Mouse (Mus musculus): ENCODE measurements around the gene Papss2. TPM values are rescaled to one million over a fixed set of nuclear protein-coding genes. Genes with fewer than 3 reads are reported as not detected.
"Not testable (repeated sequence)": the region's sequence is repeated elsewhere in the genome, so short reads cannot be mapped to it uniquely, and the experiment has no call there.

Papss2 gene
- total RNA-seq, 2 experiments from 2014 or later, result 14.5 to 15.4 TPM

DNA sequence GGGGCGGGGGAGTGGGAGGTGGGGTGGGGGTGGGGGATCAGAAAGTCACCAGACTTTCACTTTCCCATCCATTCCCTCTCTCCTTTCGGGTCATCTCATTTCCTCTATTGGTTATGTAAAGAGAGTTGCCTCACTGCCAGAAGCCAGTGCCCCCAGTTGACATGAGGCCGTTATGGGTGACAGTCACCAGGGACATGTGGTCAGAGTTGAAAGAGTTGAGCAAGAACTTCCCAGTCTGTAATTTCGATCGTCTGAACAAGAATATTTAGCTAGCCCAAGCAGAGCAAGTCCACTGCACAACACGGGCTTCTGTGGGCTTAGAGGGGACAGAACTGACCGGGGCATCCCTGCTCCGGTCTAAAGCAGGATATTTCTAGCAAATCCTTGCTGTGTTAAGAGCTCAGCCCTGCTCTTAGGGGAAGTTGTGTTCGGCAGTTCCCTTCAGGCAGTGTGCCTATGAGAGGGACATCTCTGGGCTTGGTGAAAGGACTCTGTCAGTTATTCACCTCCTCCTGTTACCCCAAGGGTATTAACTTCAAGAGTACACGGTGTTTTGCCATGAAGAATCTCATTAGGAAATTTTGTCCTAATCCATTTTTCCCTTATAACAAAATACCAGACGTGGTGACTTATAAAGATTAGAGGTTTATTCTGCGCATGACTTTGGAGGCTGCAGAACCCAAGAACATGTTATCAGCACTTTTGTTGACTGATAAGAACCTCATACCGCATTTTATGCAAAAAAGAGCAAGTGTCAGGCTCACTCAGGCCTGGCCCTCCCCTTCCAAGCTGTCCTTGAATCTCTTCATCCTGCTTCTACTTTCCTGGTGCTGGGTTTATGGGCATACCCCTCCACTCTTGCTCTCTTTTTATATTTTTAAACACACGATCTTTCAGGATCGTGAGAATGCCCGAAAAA lies 42.0 kb downstream of the Papss2 start:
- no peak for DNase-seq (ENCODE audit: low spot score in 2 of 2)

DNA sequence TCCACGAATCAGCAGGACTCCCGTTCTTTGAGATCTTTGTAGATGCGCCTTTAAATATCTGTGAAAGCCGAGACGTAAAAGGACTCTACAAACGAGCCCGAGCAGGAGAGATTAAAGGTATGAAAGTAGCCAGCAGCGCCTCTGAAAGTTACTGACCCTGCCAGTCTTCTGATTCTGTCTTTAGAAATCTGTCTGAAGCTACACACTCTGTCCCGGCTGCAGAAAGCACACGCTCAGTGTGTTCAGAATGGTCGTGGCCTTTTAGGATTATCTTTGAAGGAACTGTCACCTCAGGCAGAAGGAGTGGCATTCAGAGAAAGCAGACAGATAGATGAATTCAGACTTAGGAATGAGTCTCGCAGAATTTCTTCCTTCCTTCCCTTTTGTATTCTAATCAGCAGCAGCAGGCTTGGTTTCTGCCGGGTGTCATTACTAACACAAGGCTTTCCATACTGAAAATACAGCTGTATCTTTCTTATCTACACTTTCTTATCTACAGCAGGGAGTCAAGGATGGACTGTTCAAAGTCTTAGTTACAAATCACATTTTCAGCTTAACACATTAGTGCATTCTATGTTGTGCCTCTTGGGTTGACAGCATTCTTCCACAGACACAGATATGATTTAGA lies 42.8 kb downstream of the Papss2 start:
- no peak for DNase-seq (ENCODE audit: low spot score in 2 of 2)

DNA sequence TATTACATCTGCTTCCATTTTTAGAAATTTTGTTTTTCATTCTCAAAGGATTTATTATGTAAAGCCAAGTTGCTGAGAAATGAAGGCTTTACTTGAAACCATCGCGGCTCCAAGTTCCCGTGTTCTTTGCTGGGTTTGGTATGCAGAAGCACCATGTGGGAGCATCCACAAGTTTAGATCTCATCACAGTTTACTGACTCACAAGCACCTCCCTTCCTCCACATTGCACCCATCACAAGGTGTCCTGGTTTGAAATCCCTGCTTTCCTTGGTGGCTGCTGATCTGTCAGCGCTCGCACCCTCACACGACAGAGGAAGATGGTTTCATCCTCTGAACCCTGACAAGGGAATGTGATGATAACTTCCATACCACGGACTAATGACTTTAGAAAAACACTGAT lies 45.9 kb downstream of the Papss2 start:
- DNase-seq (ENCODE audit: low spot score in 2 of 2), result no peak

DNA sequence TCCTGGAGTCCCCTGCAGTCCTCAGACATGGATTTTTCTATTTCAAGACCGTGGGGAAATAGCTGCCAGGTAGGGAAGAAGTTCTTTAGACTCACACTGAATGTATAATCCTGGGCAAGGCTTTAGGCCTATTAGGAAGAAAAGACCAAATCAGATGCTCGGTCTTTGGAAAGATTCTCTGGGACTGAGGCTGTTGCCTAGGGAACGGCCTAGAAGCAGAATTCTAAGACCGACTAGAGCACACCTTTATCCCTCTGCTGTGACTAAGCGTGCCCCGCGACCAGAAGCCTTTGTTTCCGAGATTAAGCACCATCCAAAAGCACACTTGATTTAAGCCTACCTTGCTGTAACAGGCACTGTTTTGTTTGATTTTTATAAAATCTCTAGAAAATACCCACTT lies 46.4 kb downstream of the Papss2 start:
- DNase-seq (ENCODE audit: low spot score in 2 of 2), result no peak

DNA sequence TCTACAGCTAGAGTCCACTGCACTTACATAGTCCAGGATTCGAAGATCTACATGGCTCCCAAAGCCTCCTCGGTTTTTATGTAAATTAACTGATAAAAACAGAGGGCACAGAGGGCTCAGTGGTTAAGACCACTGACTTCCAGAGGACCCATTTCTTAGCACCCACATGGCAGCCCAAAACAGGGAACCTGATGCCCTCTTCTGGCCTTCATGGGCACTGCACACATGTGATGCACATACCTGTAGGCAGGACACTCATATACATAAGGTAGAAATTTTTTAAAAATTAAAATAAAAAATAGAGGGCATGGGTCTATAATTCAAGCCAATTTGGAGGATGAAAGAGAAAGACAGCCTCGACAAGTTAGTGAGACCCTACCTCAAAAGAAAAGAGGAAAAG lies 48.1 kb downstream of the Papss2 start:
- no peak for DNase-seq (ENCODE audit: low spot score in 2 of 2)

DNA sequence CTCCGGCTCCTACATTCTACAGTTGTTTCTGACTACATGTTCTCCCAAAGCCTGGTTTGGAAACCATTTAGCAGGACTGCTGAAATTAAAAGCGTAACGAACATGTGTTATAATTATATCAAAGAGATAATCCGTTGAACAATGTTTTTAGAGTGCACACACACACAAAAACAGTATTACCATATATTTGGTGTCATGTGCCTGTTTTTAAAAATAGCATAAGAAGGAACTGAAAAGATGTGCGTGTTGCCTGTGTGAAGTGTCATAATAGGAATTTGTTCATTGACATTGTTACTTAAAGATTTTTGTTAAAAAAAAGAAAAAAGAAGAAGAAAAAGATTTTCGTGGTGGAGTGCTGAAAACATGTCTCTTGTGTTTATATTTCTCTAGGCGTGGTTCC lies 50.3 kb downstream of the Papss2 start:
- no peak for DNase-seq (ENCODE audit: low spot score in 2 of 2)

DNA sequence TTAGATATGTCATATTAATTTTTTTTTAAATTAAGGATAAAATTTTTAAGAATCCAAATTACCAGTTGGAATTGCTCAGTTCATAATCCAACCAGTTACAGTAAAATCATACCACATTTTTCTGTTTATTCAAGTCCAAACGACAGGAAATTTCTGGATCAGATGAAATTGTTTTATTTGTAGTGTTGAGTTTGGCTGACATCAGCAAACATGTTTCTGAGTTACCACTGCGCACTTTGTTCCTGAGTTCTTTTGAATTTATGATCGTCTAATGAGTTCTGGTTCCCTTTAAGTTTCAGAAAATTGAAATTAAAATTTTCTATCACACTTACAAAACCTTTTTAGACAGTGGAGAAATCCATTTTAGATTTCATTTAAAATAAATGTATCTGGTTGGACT lies 50.8 kb downstream of the Papss2 start:
- no peak for DNase-seq (ENCODE audit: low spot score in 2 of 2)

DNA sequence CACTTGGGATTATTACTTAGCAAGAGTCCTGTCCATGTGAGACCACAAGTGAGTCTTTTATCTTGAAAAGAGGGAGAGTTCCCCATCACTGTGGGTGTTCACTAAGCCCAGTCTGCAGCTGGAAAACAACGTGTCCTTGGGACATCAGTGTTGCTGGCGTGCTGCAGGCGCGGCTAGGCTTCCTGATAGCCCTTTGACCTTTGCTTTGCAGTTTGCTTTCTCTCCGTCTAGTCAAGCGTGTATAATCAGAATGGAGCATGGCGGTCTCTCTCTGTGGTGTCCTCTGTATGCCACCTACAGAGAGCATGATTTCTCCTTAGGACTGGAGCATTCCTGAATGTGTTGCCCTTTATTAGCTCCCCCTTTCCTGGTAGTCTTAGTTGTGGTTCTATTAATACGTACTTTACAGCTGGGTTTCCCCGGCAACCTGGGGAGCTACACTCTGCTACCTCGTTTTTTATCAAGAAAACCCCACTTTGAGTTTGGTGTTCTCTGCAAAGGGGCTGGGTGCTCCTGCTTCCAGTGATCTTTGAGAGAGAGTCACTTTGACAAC lies 52.5 kb downstream of the Papss2 start:
- no peak for DNase-seq (ENCODE audit: low spot score in 2 of 2)

DNA sequence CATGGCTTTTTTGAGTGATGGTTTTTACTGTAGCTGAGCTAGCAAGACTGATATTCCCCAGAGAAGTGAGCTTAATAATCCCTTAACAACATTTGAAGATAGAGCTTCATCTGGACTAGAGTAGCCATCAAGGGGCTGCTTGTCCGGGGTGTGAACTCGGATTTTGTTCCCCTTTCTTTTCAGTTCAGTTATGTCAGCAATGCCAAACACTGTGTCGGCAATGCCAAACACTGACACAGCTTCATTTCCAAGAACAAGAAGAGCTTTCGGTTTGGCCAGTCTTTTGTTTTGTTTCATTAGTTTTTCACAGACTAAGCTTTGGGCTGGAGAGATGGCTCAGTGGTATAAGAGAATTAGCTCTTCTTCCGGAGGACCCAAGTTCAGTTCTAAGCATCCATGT lies 55.5 kb downstream of the Papss2 start:
- no peak for DNase-seq (ENCODE audit: low spot score in 2 of 2)

DNA sequence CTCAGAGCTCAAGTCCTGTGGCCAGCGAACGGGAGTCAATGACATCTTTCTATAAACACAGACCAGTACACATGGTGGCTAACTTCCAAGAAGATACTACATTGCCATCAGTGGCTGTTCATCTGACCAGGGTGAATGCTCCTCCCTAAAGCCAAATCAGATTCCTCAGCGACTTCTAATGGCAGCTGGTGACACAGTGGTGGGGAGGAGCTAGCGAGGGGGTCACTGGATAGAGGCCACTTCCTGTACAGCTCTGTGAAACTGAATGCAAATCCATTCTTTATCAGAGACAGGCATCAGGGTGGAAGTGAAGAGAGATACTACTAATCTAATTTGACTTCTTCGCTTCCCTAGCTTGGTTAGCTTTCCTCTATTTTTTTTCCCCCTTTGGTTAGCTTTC lies 57.5 kb downstream of the Papss2 start:
- no peak for DNase-seq (ENCODE audit: low spot score in 2 of 2)

DNA sequence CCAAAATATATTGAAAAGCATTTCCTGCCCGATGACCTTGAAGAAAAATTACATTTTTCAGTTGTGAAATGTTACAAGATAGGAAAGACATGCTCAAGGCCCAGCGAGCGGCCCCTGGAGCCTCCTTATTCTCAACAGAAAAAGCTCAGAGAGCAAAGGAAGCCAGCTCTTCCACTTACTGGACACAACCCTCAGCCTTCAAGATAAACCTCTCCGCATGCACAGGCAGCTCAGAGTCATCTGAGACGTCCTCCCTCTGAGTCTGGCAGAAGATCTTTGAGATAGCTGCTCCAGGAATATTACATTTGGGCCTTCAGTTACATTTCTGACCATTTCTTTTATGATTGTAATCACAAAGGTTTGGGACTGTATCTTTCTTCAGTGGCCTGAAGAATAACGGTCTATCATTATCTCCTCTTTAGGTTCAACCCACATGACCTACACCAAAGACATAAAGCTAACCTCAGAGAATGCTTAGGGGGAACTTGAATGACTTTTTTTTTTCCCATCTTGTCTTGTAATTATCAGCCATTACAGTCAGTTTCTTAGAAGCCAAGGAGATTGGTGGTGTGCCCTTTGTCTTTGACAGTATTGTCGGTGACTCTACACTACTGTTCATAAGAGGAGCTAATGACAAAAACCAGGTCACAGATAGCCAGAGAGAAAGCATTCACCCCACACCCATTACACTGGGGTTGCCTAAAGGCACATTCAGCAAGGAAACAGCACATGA lies 58.2 kb downstream of the Papss2 start:
- no peak for DNase-seq (ENCODE audit: low spot score in 2 of 2)

DNA sequence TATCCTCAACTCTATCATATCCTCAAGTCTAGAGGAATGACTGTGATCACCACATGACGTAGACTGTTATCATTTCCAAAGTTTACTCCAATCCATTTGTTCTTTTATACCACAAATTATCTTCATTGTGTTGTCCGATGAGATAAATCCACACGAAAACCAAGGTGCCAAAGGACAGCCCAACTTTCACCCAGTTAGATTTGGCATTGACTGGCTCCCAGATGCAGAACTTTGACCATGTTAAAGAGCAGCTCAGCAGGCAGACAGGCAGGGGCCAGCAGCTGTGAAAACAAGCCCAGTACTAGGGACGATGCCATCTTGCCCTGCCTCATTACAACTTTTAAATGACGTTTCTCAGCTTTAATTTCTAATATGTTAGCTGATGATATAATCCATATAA lies 63.8 kb downstream of the Papss2 start:
- DNase-seq (ENCODE audit: low spot score in 2 of 2), result no peak

DNA sequence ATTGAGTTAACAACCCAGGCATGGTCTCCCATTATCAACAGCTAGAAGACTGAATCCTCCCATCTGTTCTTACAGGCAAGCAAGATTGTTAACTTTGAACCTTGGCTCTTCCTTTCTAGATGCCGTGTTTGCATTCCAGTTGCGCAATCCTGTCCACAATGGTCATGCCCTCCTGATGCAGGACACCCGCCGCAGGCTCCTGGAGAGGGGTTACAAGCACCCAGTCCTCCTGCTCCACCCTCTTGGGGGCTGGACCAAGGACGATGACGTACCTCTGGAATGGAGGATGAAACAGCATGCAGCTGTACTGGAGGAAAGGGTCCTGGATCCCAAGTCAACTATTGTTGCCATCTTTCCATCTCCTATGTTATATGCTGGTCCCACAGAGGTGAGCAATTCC lies 67.3 kb downstream of the Papss2 start:
- no peak for DNase-seq (ENCODE audit: low spot score in 2 of 2)

DNA sequence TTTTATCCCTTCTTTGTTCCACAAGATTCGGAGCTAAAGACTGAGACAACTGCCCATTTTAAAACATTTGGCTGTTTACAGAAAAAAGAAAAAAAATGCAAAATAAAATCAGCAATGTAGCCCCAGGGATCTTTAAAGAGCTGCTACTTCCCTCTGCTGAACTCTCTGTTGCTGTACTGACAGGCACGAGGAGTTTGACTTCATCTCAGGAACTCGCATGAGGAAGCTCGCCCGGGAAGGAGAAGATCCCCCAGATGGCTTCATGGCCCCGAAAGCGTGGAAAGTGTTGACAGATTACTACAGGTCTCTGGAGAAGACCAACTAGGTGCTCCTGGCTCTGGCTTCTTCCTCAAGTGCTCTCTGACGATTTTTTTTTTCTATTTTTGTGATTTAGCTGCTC lies 69.7 kb downstream of the Papss2 start:
- no peak for DNase-seq (ENCODE audit: low spot score in 2 of 2)

DNA sequence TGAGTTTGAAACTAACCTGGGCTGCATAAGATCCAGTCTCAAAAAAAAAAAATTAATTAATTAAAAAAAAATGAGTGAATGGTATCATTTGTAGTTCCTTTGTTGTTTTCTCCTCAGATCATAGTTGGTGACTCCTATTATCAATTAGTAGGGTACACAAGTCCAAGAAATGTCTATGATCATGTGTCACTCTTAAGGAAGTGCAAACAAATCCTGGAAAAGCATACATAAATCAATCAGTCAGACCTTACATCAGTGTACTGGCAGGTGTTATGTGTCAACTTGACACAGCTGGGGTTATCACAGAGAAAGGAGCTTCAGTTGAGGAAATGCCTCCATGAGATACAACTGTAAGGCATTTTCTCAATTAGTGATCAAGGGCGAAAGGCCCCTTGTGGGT lies 72.2 kb downstream of the Papss2 start:
- DNase-seq (ENCODE audit: low spot score in 2 of 2), result not testable (repeated sequence)

DNA sequence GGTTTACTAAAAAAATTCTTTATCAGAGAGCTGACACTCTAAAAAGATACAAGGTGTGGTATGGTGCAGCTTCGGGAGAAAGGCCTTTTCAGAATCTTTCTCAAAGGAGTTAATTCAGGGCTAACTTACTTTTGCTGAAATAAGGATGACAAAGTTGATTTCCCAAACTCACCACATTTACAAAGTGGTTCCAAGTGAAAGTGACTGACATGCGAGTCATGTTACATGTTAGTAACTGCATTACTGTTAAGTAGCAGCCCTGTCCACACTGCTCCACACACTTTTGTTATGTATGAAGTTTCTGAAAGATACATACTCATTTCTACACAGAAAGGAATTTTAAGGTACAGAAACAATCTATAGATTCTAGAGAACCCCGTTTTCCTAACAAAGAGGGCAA lies 80.2 kb downstream of the Papss2 start:
- DNase-seq (ENCODE audit: low spot score in 2 of 2), result no peak

DNA sequence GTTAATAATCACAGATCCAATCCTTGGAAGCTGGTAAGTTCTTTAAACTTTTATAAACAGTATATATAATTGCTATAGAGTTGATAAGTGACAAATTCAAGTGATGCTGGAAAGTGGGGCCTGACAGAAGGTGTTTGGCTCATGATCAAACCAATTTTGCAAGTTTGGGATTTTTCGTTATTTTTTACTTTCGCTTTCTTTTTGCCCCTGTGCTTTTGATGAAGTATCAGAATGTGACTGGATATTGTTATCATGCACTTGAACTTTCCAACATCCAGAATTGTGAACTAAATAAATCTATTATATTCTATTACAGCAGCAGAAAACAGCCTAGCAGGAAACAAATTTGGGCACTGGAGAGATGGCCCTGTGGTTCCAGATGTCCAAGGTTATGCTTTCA lies 85.3 kb downstream of the Papss2 start:
- DNase-seq (ENCODE audit: low spot score in 2 of 2), result no peak

DNA sequence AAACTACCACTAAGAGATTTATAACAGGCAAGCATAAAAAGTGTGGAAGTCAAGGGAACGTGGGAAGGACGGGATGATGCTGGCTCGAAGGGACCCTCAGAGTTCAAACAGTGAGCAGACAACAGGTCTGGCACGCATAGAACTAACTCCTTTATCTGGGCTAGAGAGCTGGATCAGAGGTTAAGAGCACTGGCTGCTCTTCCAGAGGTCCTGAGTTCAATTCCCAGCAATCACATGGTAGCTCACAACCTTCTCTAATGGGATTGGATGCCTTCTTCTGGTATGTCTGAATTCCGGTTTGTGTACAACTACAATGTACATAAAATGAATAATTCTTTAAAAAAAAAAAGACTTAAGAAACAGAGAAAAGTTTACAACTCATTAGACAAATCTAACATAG lies 87.5 kb downstream of the Papss2 start:
- DNase-seq (ENCODE audit: low spot score in 2 of 2), result no peak

DNA sequence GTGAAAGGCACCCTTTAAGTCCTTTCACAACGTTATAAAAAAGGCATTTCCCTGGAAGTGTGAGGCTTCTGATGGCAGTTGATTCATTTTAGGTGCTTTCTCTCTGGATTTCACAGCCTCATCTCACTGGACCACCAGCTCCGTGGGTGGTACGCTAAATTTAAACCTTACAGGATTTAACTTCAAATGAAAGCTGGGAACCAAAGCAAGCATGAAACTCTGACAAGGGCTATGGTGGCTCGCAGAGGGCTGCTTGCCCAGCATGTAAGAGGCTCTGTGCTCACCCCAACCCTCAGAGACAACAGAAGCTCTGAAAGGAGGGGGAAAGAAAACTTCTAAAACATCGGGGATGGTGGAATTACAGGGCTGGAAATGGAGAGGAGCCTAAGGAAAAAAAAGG lies 92.1 kb downstream of the Papss2 start:
- no peak for DNase-seq (ENCODE audit: low spot score in 2 of 2)

DNA sequence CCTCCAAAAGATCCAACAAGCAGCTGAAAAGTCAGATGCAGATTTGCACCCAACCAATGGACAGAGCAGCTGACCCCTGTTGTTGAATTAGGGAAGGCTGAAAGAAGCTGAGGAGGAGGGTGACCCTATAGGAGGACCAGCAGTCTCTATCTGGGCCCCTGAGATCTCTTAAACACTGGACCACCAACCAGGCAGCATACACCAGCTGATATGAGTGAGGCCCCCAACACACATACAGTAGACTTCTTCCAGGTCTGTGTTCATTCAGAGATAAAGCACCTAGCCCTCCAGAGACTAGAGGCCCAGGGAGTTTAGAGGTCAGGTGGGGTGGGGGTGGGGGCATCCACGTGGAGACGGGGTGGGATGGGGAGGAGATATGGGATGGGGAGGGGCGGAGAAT lies 92.6 kb downstream of the Papss2 start:
- DNase-seq (ENCODE audit: low spot score in 2 of 2), result not testable (repeated sequence)

DNA sequence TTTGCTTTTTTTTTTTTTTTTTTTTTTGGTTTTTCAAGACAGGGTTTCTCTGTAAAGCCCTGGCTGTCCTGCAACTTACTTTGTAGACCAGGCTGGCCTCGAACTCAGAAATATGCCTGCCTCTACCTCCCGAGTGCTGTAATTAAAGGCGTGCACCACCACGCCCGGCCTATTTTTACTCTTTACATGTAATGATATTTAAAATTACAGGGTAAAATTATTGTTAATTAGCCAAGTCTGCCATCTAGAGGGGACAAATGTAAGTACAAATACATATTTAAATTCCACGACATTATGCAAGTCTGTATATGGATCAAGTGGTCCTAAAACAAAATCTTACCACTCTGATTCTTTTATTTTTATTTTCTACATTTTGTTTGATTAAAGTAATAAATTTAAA lies 94.1 kb downstream of the Papss2 start:
- no peak for DNase-seq (ENCODE audit: low spot score in 2 of 2)

DNA sequence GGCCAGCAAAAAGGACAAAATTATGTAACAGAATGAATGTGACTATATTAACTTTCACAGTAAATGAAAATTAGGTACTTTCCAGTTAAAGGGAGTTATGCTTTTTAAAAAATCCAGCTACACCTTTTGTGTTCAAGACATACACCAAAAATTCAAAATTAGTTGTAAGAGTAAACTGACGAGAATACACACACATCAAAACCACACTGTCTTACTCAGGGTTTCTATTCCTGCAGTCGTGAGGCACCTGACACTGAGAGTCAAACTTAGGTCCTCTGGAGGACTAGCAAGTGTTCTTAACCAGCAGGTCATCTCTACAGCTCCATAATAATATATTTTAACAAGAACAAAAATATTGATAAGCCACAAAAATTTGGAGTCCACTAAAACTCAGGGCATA lies 101.1 kb downstream of the Papss2 start:
- DNase-seq (ENCODE audit: low spot score in 2 of 2), result no peak
